Mouse (Mus musculus): ENCODE results near the gene Mtr.

DNA sequence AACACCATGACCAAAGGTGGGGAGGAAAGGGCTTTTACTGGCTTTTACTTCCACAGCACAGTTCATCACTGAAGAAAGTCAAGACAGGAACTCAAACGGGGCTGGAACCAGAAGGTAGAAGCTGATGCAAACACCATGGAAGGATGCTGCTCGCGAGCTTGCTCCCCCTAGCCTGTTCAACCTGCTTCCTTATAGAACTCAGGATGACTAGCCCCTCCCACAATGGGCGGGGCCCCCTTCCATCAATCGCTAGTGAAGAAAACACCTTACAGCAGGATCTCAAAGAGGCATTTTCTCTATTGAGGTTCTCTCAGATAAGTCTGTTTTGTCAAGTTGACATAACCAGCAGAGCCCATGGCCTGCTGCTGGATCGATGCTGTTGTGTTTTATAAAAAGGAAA lies 6.1 kb upstream of the Mtr start:
- TF ChIP-seq CTCF (IDR thresholded peaks at IDR 0.05; ENCODE audit: extremely low read depth, insufficient read depth, low read length), result no peak
- no peak for TF ChIP-seq POLR2A (IDR thresholded peaks at IDR 0.05; ENCODE audit: extremely low read depth, insufficient read depth, low read length)
